Mouse (Mus musculus) thymus, adult 2 months (tissue): ENCODE results near the gene Prr5. TPM values are rescaled to one million over a fixed set of nuclear protein-coding genes. Genes with fewer than 3 reads are reported as not detected.
A peak's percentile ranks its signal among the peaks of the same experiment; 100 is the strongest.

ENCODE experiments used
- DNase-seq: peaks from one replicate; pipeline ENCODE4 v3.0.0; 2021
- H3K27ac ChIP-seq: fragments of 200-500 bp; 2 replicates; pipeline ENCODE4 v1.5.1; 2012; ENCODE audit warnings: low read length, control low read depth; ENCODE audit not compliant: control insufficient read depth, insufficient read depth
- H3K27me3 ChIP-seq: fragments of 200-500 bp; 2 replicates; pipeline ENCODE4 v1.6.1; 2012; ENCODE audit warnings: mild to moderate bottlenecking, low read length, moderate library complexity, mixed read lengths; ENCODE audit not compliant: control insufficient read depth, insufficient read depth
- H3K36me3 ChIP-seq: fragments of 200-500 bp; 2 replicates; pipeline ENCODE4 v1.6.1; 2012; ENCODE audit warnings: mild to moderate bottlenecking, low read length, moderate library complexity; ENCODE audit not compliant: control insufficient read depth, insufficient read depth
- H3K4me1 ChIP-seq: fragments of 200-500 bp; replicated peaks from 2 replicates; pipeline ENCODE4 v1.6.1; 2012; ENCODE audit warnings: low read length; ENCODE audit not compliant: control insufficient read depth, insufficient read depth
- H3K4me3 ChIP-seq: fragments of 200-500 bp; 2 replicates; pipeline ENCODE4 v1.5.1; 2012; ENCODE audit warnings: mild to moderate bottlenecking, low read length, control low read depth, moderate library complexity; ENCODE audit not compliant: control insufficient read depth, insufficient read depth
- CTCF ChIP-seq: fragments of 200-500 bp; IDR thresholded peaks from 2 replicates; pipeline ENCODE4 v1.5.1; 2012; ENCODE audit warnings: mild to moderate bottlenecking, control low read depth, low read length, moderate library complexity, borderline replicate concordance; ENCODE audit not compliant: control insufficient read depth, poor library complexity, insufficient read depth; ENCODE audit errors: extremely low read depth
- POLR2A ChIP-seq: fragments of 200-500 bp; IDR thresholded peaks from 2 replicates; pipeline ENCODE4 v1.6.1; 2012; ENCODE audit warnings: mild to moderate bottlenecking, low read length, control low read depth, moderate library complexity; ENCODE audit not compliant: control insufficient read depth, poor library complexity, insufficient read depth; ENCODE audit errors: extremely low read depth
- WGBS: fragments of 180-500 bp; shearing (Covaris S2); methylation state at CpG from one replicate; pipeline ENCODE4 v1.1.7; 2018; 5-methylcytosine and 5-hydroxymethylcytosine counted together
- polyA plus RNA-seq: library from polyadenylated mRNA; depleted of rRNA; stranded (reverse); fragments of >200 nt; gene quantifications from 2 replicates; pipeline ENCODE4 v1.2.3, GENCODE M21; 2012

Gene Prr5
- polyA plus RNA-seq, 1 experiment, result 9.0 TPM

DNA sequence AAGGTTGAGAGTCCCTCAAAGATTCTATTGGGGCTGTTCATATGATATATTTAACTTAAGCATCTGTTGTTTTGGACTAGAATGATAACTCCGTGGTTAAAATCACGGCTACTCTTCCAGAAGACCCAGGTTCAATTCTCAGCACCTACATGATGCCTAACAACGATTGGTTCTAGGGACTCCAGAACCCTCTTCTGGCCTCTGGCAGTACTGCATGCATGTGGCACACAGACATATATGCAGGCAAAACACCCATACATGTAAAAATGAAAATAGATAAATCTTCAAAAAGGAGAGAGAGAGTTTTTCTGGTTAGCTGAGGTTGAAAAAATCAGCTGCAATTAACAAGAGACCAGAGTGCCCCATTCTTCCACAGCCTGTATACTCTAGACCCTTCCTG, 12.7 kb upstream of the Prr5 start:
- Histone ChIP-seq H3K4me3 (no peak overlapping the region), H3K27ac (no peak overlapping the region), H3K27me3 (no peaks in the 10 kb centered on the region), H3K36me3 (no peaks in the 10 kb centered on the region), H3K4me1 (peaks cover 8% of the 10 kb centered on the region)
- 97% methylated on average over 3 of the region's 3 CpGs for WGBS
- no peak for DNase-seq
- TF ChIP-seq POLR2A, result no peak
- no peak for TF ChIP-seq CTCF

- TF ChIP-seq POLR2A, result no peak
- no peak for TF ChIP-seq CTCF
- Histone ChIP-seq H3K4me1 (peaks cover 8% of the 10 kb centered on the region), H3K27me3 (no peaks in the 10 kb centered on the region), H3K27ac (no peak overlapping the region), H3K36me3 (no peaks in the 10 kb centered on the region), H3K4me3 (no peak overlapping the region)
- no peak for DNase-seq
- WGBS, result 88% methylated on average over 9 of the region's 9 CpGs
Observed at GRCm38 (mm10) chr15:84657384-84658064, 11.9 kb upstream of the Prr5 start.

DNA sequence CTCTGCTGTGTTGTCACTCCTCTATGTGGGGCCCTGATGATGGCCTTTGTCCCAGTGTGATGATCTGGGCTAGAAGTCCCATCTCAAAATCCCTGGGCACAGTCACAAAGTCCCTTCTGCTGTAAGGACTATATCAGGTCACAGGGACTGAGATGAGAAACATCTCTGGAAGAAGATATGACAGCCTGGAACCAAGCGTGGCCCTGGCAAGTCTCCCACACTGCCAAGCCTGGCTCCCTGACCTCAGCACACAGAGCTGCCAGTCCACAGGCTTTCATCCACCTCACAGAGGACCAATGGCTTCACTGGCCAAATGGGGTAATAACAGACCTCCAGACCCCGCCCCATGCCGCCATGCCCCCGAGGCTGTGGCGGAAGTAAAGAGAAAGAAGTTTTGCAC, 10.8 kb upstream of the Prr5 start:
- Histone ChIP-seq H3K4me1 (peaks cover 13% of the 10 kb centered on the region), H3K4me3 (no peak overlapping the region), H3K36me3 (no peaks in the 10 kb centered on the region), H3K27me3 (no peaks in the 10 kb centered on the region), H3K27ac (no peak overlapping the region)
- no peak for DNase-seq
- 86% methylated on average over 5 of the region's 5 CpGs for WGBS
- TF ChIP-seq POLR2A (no peak), CTCF (no peak)

GRCm38 (mm10) chr15:84659856-84660255, 9.6 kb upstream of the Prr5 start:
- Histone ChIP-seq H3K27me3 (no peaks in the 10 kb centered on the region), H3K4me3 (no peak overlapping the region), H3K36me3 (no peaks in the 10 kb centered on the region), H3K27ac (no peak overlapping the region), H3K4me1 (peaks cover 5% of the 10 kb centered on the region)
- WGBS, result 96% methylated on average over 5 of the region's 5 CpGs
- DNase-seq, result no peak
- TF ChIP-seq CTCF (no peak), POLR2A (no peak)

- Histone ChIP-seq H3K36me3 (no peaks in the 10 kb centered on the region), H3K27me3 (no peaks in the 10 kb centered on the region), H3K4me3 (no peak overlapping the region), H3K4me1 (peaks cover 5% of the 10 kb centered on the region), H3K27ac (no peak overlapping the region)
- TF ChIP-seq POLR2A, result no peak
- TF ChIP-seq CTCF, result no peak
- DNase-seq, result no peak
- WGBS, result 45% methylated on average over 5 of the region's 5 CpGs
Observed at GRCm38 (mm10) chr15:84661274-84661673, 8.1 kb upstream of the Prr5 start.

DNA sequence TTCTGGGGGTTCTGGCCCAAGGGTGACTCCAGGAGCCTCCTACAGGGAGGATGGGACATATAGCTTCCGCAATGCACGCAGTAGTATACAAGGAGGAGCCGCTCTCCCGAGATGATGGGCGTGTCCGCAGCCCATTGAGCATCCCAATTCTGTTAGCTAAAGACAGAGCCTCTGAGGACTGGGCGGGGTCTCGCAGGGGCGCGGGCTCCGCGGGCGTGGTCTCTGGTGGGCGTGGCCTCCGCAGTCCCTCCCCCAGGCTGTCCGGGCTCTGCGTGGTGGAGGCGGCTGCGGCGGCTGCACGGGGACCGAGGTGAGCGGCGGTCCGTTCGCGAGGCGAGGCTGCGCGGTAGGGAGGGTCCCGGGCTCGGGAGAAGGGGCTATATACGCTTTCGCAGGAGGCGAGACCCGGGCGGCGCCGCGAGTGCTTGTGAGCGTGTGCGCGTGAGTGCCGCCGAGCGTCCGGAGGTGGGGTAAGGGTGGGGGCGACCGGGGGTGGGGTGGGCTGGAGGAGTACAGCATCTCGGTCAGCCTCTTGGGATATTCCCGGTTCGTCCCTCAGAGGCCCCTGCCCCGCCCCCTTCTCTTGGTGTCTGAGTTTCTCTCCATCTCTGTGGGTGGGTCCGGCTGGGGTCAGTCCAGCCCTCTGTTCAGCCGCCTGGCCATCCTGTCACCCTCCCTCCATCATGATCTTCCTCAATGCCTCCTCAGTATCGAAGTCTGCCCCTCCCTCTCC, 6.3 kb upstream of the Prr5 start:
- H3K27ac ChIP-seq, result no peak overlapping the region
- DNase-seq, result peak; percentile 68
- H3K27me3 ChIP-seq, result no peaks in the 10 kb centered on the region
- peak overlapping the region; percentile 30 for H3K4me3 ChIP-seq
- H3K36me3 ChIP-seq, result no peaks in the 10 kb centered on the region
- WGBS, result 6% methylated on average over 56 of the region's 56 CpGs
- TF ChIP-seq POLR2A, result no peak
- no peak for TF ChIP-seq CTCF
- peaks cover 5% of the 10 kb centered on the region for H3K4me1 ChIP-seq

DNA sequence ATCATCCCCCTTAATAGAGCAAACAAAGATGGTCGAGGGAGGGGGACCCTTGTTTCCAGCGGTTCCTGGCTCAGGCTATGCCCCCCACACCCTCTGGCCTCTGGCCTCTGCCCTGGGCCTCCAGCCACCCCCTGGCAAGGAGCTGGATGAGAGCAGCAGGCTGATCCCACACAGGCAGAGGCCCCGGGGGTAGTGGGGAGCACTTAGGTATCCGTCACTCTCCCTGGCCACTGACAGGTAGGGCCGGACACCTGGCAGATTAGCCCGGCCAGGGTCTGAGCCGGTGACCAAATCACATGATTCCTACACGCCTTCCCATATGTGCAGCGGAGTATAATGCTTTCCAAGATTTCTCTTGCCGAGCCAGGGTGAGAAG, 5.7 kb upstream of the Prr5 start:
- WGBS, result 90% methylated on average over 10 of the region's 10 CpGs
- H3K36me3 ChIP-seq, result no peaks in the 10 kb centered on the region
- no peaks in the 10 kb centered on the region for H3K27me3 ChIP-seq
- no peak for DNase-seq
- no peak for TF ChIP-seq POLR2A
- no peak for TF ChIP-seq CTCF
- no peak overlapping the region for H3K4me3 ChIP-seq
- no peak overlapping the region for H3K27ac ChIP-seq
- peaks cover 5% of the 10 kb centered on the region for H3K4me1 ChIP-seq
